Mouse (Mus musculus) kidney, adult 2 months (tissue): Measurements from ENCODE around the gene AA467197.

Experiments
- CTCF ChIP-seq: fragments of 200-500 bp; conservative IDR thresholded peaks from 2 replicates; pipeline ENCODE4 v1.5.1; 2011; ENCODE audit warnings: low read depth, mild to moderate bottlenecking, control low read depth, low read length, moderate library complexity, mixed read lengths; ENCODE audit not compliant: insufficient read depth, insufficient read length
- POLR2A ChIP-seq: fragments of 200-500 bp; IDR thresholded peaks from one replicate; pipeline ENCODE4 v1.6.1; 2011; ENCODE audit warnings: low read depth, low read length, control low read depth

GRCm38 (mm10) chr2:122599736-122600135 is 37.0 kb upstream of the AA467197 start:
- TF ChIP-seq POLR2A (no peak), CTCF (no peak)
